Mouse (Mus musculus) small intestine, adult 2 months (tissue): ENCODE measurements around the gene Slc8a1. TPM values are rescaled to one million over a fixed set of nuclear protein-coding genes. Genes with fewer than 3 reads are reported as not detected.

Experiments
- H3K27ac ChIP-seq: fragments of 200-500 bp; 2 replicates; pipeline ENCODE4 v1.5.1; 2012; ENCODE audit warnings: low read depth, low read length, control low read depth, inconsistent platforms; ENCODE audit not compliant: insufficient read depth
- H3K27me3 ChIP-seq: fragments of 200-500 bp; 2 replicates; pipeline ENCODE4 v1.6.1; 2012; ENCODE audit warnings: mild to moderate bottlenecking, moderate library complexity, low read length, inconsistent platforms; ENCODE audit not compliant: control insufficient read depth, insufficient read depth
- H3K36me3 ChIP-seq: fragments of 200-500 bp; 2 replicates; pipeline ENCODE4 v1.6.1; 2012; ENCODE audit warnings: mild to moderate bottlenecking, low read length, control low read depth, inconsistent platforms; ENCODE audit not compliant: control insufficient read depth, insufficient read depth
- H3K4me1 ChIP-seq: fragments of 200-500 bp; 2 replicates; pipeline ENCODE4 v1.6.1; 2012; ENCODE audit warnings: low read length, inconsistent platforms, mixed read lengths; ENCODE audit not compliant: control insufficient read depth, insufficient read depth, insufficient read length
- H3K4me3 ChIP-seq: fragments of 200-500 bp; 2 replicates; pipeline ENCODE4 v1.5.1; 2012; ENCODE audit warnings: low read depth, mild to moderate bottlenecking, control low read depth, inconsistent platforms, low read length, moderate library complexity
- CTCF ChIP-seq: fragments of 200-500 bp; IDR thresholded peaks from 2 replicates; pipeline ENCODE4 v1.5.1; 2012; ENCODE audit warnings: low read depth, mild to moderate bottlenecking, control low read depth, inconsistent platforms, low read length, moderate library complexity, mixed read lengths; ENCODE audit not compliant: insufficient replicate concordance, insufficient read length; ENCODE audit errors: extremely low read depth
- POLR2A ChIP-seq: fragments of 200-500 bp; IDR thresholded peaks from 2 replicates; pipeline ENCODE4 v1.6.1; 2012; ENCODE audit warnings: low read depth, mild to moderate bottlenecking, control low read depth, inconsistent platforms, low read length, moderate library complexity
- WGBS: fragments of 180-500 bp; shearing (Covaris S2); methylation state at CpG from one replicate; pipeline ENCODE4 v1.1.7; 2018; 5-methylcytosine and 5-hydroxymethylcytosine counted together
- polyA plus RNA-seq: library from polyadenylated mRNA; depleted of rRNA; stranded (reverse); fragments of >200 nt; gene quantifications from 2 replicates; pipeline ENCODE4 v1.2.3, GENCODE M21; 2012

Gene Slc8a1
- polyA plus RNA-seq, 1 experiment: 1.0 TPM

DNA sequence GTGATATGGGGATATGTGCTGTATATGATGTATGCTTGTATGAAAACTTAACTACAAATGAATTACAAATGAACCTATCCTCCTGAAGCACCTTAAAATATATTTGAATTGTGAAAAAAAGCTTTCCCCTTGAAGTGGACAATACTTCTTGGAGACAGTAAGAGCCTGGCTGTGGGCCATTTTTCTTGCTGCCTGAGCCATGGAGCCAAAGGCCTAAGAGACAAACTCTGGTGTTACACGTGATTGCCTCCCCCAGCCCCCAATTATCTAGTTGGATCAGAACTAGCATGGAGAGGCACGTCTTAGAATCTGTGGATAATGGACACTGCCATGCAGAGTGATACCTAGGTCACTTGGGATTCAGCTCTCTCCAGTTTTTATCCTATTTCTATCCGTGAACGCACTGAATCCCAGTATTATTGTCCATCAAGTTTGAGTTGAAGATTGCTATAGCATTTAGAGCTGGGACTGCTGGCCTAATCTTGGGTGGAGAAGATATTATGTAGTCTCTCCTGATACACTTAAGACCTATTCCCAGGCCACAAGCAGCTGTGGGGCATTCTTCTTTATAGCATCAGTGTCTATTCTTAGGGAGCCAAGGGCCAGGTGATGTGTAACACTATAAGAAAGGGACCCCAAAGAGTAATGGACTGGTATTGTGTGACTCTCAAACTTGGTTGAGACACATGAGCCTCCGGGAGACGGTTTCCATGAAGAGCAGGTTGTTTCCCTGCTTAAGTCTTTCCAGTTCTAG, 321.6 kb downstream of the Slc8a1 start:
- Histone ChIP-seq H3K27me3 (no peaks in the 10 kb centered on the region), H3K36me3 (no peaks in the 10 kb centered on the region), H3K4me3 (no peak overlapping the region), H3K27ac (no peak overlapping the region), H3K4me1 (no peaks in the 10 kb centered on the region)
- no peak for TF ChIP-seq POLR2A
- TF ChIP-seq CTCF: no peak
- 79% methylated on average over 6 of the region's 6 CpGs for WGBS

DNA sequence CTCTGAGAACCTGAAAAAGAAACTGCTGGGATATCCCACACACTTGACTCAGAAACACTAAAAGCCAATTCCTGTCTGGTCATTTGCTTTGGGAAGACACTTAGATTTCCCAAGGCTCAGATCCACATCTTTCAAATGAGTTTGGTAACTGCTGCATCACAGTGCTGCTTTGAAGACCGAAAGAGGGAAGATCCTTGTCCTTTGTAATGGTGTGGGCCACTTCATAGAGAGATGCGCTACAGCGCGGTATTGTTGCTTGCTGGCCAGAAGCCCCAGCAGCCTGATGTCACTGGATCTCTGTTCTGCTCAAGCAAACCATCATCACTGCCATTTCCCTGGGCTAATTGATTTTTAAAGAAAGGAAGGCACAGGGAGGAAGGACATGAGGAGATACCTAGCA, 325.4 kb downstream of the Slc8a1 start:
- no peaks in the 10 kb centered on the region for H3K27me3 ChIP-seq
- H3K27ac ChIP-seq: no peak overlapping the region
- 86% methylated on average over 4 of the region's 4 CpGs for WGBS
- H3K4me1 ChIP-seq: no peaks in the 10 kb centered on the region
- no peak overlapping the region for H3K4me3 ChIP-seq
- TF ChIP-seq POLR2A (no peak), CTCF (no peak)
- H3K36me3 ChIP-seq: no peaks in the 10 kb centered on the region

DNA sequence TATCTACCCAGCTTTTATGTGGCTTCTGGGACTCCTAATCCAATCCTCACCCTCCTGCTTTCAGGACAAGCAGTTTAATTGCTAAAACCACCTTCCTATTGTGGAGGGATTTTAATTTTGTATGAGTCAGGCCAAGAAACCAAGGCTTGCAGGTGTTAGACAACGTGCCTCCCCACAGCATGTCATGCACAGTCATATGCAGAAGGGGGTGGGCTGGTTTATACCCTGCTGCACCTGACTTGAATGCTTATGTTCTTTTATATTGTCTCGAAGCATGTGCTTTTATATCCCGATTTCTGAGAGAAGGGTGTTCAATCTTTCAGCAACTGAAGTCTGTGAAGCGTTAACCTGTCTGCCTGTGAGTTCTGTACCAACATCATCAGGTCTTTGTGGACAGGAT, 334.0 kb downstream of the Slc8a1 start:
- H3K27ac ChIP-seq: no peak overlapping the region
- H3K4me1 ChIP-seq: no peaks in the 10 kb centered on the region
- no peak overlapping the region for H3K4me3 ChIP-seq
- 79% methylated on average over 4 of the region's 4 CpGs for WGBS
- no peaks in the 10 kb centered on the region for H3K27me3 ChIP-seq
- H3K36me3 ChIP-seq: no peaks in the 10 kb centered on the region
- no peak for TF ChIP-seq CTCF
- TF ChIP-seq POLR2A: no peak

DNA sequence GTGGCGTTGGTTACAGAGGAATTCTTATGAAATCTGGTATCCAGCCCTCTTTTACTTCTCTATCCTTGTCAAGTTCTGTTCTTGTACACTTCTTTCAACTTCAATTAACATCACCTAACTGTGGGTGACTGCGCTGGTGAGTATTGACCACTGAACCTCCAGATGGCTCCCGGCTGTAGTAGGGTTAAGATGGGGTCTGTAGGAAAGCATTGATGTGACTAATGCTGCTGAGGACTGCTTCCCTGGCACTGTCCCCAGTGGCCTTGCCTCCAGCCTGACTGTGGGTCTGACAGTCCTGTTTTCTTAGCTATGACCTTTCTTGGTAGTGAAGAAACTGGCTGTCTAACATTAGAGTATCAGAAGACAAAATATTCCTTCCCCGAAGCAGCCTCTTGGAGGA, 335.1 kb downstream of the Slc8a1 start:
- Histone ChIP-seq H3K27me3 (no peaks in the 10 kb centered on the region), H3K27ac (no peak overlapping the region), H3K4me1 (no peaks in the 10 kb centered on the region), H3K36me3 (no peaks in the 10 kb centered on the region), H3K4me3 (no peak overlapping the region)
- no peak for TF ChIP-seq CTCF
- 85% methylated on average over 4 of the region's 4 CpGs for WGBS

DNA sequence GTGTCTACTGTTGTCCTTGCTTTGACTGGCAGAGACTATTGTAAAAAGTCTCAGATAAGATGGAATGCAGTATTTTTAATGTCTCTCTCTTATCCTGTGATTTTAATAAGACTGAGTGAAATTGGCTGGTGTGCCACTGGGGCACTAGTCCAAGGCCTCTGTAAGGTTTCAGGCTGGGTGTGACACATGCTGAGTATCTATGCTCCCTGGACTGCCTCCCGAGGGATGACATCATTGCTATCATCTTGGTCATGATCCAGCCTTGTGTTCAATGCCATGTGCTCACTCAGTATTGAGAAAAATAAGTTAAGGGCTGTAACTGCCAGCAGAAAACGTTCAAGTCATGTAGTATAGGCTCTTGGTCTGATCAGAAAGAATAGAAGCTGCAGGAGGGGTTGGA, 335.5 kb downstream of the Slc8a1 start:
- H3K36me3 ChIP-seq: no peaks in the 10 kb centered on the region
- no peaks in the 10 kb centered on the region for H3K27me3 ChIP-seq
- TF ChIP-seq CTCF (no peak), POLR2A (no peak)
- no peak overlapping the region for H3K4me3 ChIP-seq
- 48% methylated on average over 2 of the region's 2 CpGs for WGBS
- no peak overlapping the region for H3K27ac ChIP-seq
- no peaks in the 10 kb centered on the region for H3K4me1 ChIP-seq

DNA sequence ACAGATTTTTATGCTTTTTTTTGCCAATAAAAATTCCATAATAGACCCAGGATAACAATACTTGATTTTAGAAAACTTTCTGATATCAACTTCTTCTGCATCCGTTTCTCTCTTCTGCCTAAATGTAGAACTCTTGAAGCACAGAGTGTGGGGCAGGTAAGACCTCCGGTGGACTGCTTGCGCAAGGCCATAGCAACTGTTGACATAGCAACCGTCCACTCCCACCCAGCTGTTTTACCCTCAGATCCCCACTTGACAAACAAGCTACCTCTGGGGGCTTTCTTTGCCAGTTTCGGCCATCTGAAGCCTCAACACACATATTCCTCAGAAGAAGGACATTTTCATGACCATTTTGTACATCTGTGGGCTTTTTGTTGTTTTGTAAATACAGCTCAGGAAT, 337.8 kb downstream of the Slc8a1 start:
- H3K27ac ChIP-seq: no peak overlapping the region
- 51% methylated on average over 5 of the region's 5 CpGs for WGBS
- TF ChIP-seq CTCF (no peak), POLR2A (no peak)
- no peaks in the 10 kb centered on the region for H3K36me3 ChIP-seq
- no peaks in the 10 kb centered on the region for H3K4me1 ChIP-seq
- H3K27me3 ChIP-seq: no peaks in the 10 kb centered on the region
- H3K4me3 ChIP-seq: no peak overlapping the region

DNA sequence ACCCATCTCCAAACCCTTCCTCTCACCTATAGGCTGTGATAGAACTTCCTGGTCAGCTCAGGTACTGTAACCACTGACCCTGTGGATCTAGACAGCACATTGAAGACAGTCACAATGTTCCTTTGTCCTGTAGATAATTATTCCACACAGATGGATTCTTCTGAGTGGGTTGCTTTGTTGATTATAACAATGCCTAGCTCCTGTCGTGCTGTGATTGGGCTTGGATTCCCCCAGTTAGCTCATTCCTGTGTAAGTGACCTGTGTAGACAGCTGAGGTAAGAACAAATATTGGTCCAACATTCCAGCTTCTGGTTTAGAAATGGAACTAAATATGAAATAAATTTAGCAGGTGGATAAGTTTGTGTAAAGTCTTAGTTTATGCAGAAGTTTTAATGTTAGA, 340.7 kb downstream of the Slc8a1 start:
- no peaks in the 10 kb centered on the region for H3K4me1 ChIP-seq
- no peak overlapping the region for H3K4me3 ChIP-seq
- no peaks in the 10 kb centered on the region for H3K36me3 ChIP-seq
- H3K27me3 ChIP-seq: no peaks in the 10 kb centered on the region
- H3K27ac ChIP-seq: no peak overlapping the region
- no peak for TF ChIP-seq CTCF
- no peak for TF ChIP-seq POLR2A
- 74% methylated on average over 1 of the region's 1 CpGs for WGBS
